Mouse (Mus musculus): ENCODE measurements around the gene 1700021F07Rik. TPM values are rescaled to one million over a fixed set of nuclear protein-coding genes. Genes with fewer than 3 reads are reported as not detected.

1700021F07Rik gene
- polyA plus RNA-seq, 1 experiment from 2014 or later = not detected

DNA sequence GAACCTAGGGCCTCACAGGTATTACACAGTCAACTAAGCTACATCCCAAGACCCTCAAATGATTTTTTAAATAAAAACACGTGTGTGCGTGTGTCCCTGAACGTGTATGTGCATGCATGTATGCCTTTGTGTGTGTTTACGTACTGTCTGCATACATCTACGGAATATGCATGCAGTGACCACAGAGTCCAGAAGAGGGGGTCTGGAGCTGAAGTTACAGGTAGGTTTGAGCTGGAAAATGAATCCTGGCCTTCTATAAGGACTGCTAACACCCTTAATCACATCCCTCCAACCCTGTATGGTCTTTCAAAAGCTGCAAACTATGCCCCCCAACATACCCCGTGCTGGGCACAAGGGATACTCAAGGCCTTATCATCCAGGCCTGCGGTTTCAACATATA is 41.0 kb downstream of the 1700021F07Rik start:
- Histone ChIP-seq H3K36me3 (ENCODE audit: control insufficient read depth, insufficient read depth, low read length) (no peaks in the 10 kb centered on the region), H3K27me3 (ENCODE audit: control insufficient read depth, insufficient read depth, low read length) (no peaks in the 10 kb centered on the region; the same call in 1 of the 2 replicates), H3K4me1 (ENCODE audit: control insufficient read depth in 2 of 2, insufficient read depth in 2 of 2, low read length in 2 of 2) (no peaks in the 10 kb centered on the region), H3K4me3 (ENCODE audit: control insufficient read depth in 1 of 2, insufficient read depth in 1 of 2, low read depth in 1 of 2, low read length in 2 of 2) (no peak overlapping the region), H3K9me3 (ENCODE audit: control insufficient read depth, low read length) (no peaks in the 10 kb centered on the region), H3K9ac (ENCODE audit: low read length) (no peak overlapping the region), H3K27ac (replicated peaks in 1 of 2; ENCODE audit: control insufficient read depth in 1 of 2, insufficient read depth in 1 of 2, low read depth in 2 of 2, low read length in 2 of 2) (no peak overlapping the region), H3K4me2 (ENCODE audit: low read length) (no peak overlapping the region)
- 63% methylated on average over 7 of the region's 7 CpGs for WGBS
- ATAC-seq (ENCODE audit: insufficient number of reproducible peaks, insufficient read depth, low FRiP score, low read depth) = no peak

DNA sequence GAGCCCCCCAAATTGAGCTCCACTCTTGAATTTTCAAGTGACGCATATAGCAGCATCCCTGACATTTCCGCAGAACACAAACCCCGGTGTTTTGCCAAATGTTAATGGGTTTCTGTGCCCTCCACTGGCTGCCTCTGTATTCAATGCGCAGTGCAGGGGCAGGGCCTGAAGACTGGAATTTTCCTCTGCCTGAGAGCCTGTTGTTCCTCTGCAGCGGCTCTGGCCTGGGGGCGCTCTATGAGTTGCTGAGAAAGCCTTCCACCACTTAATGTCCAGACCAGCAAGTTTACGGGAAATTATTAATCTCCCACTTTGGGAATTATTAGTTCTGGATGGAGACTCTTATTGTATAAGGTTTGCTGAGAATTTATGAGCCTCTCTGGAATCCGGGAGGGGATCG is 41.8 kb downstream of the 1700021F07Rik start:
- no peaks in the 10 kb centered on the region; the same call in 1 of the 2 replicates for H3K27me3 ChIP-seq (ENCODE audit: control insufficient read depth, insufficient read depth, low read length)
- H3K27ac ChIP-seq (replicated peaks in 1 of 2; ENCODE audit: control insufficient read depth in 1 of 2, insufficient read depth in 1 of 2, low read depth in 2 of 2, low read length in 2 of 2) = no peak overlapping the region
- no peak overlapping the region for H3K4me2 ChIP-seq (ENCODE audit: low read length)
- no peak overlapping the region for H3K9ac ChIP-seq (ENCODE audit: low read length)
- H3K36me3 ChIP-seq (ENCODE audit: control insufficient read depth, insufficient read depth, low read length) = no peaks in the 10 kb centered on the region
- ATAC-seq (ENCODE audit: insufficient number of reproducible peaks, insufficient read depth, low FRiP score, low read depth) = no peak
- 66% methylated on average over 9 of the region's 9 CpGs for WGBS
- no peaks in the 10 kb centered on the region for H3K9me3 ChIP-seq (ENCODE audit: control insufficient read depth, low read length)
- no peaks in the 10 kb centered on the region for H3K4me1 ChIP-seq (ENCODE audit: control insufficient read depth in 2 of 2, insufficient read depth in 2 of 2, low read length in 2 of 2)
- no peak overlapping the region for H3K4me3 ChIP-seq (ENCODE audit: control insufficient read depth in 1 of 2, insufficient read depth in 1 of 2, low read depth in 1 of 2, low read length in 2 of 2)

Other genes starting within 250 kb of the 1700021F07Rik start
- gene Pmepa1, start 246.1 kb upstream of the 1700021F07Rik start, polyA plus RNA-seq (2014; fragmentation: Nextera tagmentation; extraction: Ambion mirVana) = 5.3 and 6.5 TPM in 2 replicates
- gene Ankrd60, start 55.8 kb downstream of the 1700021F07Rik start, polyA plus RNA-seq (2014; fragmentation: Nextera tagmentation; extraction: Ambion mirVana) = not detected in 2 replicates
- gene Rab22a, start 137.2 kb downstream of the 1700021F07Rik start, polyA plus RNA-seq (2014; fragmentation: Nextera tagmentation; extraction: Ambion mirVana) = 29.9 and 32.9 TPM in 2 replicates
- gene 1700010B08Rik, start 196.8 kb downstream of the 1700021F07Rik start, polyA plus RNA-seq (2014; fragmentation: Nextera tagmentation; extraction: Ambion mirVana) = not detected in 2 replicates
- 7.9 and 10.6 TPM in 2 replicates for gene Vapb, start 214.9 kb downstream of the 1700021F07Rik start, polyA plus RNA-seq (2014; fragmentation: Nextera tagmentation; extraction: Ambion mirVana)

Data from heart, embryonic 14.5 days (tissue).